Mouse (Mus musculus) ZHBTc4 (cell line): ENCODE results near the gene Stac.

Experiments
- DNase-seq: peaks from one replicate; pipeline ENCODE4 v3.0.0-alpha.2; 2011; ENCODE audit warnings: low read depth, low spot score

Stac gene

GRCm38 (mm10) chr9:111689680-111690483, at the start of gene Stac:
Stac (minus strand) TSS chr9:111690348.
- DNase-seq, result peak; percentile 45

DNA sequence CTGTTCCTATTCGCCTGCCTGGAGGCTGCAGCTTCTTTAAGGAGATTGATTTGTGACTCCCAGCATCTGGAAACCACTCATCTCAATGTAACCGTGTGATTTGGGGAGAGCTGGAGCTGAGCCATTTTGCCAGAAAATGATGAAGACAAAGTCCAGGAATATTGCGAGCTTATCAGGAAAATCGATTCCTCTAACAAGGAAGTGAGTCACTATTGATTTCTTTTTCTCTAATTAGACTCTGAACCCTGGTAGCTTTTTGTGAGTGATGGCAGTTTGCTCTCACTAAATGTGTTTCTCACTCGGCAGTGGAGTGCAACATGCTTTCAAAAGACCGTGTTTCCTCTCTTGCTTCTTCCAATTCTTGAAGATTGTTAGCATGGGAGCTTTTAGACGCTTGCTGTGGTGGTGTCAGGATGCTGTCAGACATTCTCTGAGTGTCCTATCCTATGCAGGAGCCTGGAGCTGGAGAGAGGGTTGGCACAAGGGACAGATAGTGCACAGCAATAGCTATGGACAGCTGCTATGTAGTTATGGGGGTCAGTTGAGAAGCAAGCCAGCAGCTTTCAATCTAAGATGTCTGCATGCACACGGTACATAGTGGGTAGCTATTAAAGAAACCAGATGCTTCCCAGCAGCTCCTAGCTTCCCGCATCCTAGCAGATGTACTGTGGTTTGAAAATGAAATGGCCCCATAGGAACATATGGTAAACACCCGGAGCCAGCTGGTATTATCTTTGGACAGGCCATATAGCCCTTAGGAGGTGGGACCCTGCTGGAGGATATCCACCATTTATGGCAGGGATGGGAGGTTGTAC, 49.5 kb upstream of the Stac start:
- no peak for DNase-seq

DNA sequence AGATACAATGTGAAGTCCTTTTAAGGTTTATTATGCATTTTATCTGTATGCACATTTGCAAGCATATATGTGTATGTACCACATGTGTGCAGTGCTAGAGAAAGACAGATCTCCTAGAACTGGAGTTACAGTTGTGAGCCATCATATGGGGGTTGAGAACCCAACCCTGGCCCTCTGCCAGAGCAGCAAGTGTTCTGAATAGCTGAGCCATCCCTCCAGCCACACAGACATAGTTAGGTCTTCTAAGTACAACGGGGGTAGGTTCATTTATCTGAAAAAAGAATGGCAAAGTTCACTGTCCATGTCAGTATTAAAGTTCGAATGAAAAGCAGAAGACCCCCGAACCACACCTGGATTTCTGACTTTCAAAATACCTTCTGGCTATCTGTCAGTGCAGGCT, 48.9 kb upstream of the Stac start:
- DNase-seq, result no peak

DNA sequence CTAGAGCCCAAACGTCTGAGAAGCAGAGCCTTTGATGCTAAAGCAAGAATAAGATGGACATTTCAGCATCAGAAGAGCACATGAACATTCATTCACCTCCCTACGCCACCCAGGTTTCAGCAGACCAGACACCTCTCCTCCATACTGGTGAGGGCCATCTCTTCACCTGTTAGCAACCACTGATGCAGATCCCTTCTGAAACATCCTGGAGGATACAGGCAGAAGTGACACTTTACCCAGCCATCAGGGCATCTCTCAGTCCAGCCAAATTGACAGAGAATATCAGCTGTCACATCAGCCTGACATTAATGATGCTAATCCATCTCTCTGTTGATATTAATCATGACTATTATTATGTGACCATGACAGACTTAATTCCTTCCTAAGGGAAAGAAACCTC, 47.6 kb upstream of the Stac start:
- DNase-seq, result no peak

DNA sequence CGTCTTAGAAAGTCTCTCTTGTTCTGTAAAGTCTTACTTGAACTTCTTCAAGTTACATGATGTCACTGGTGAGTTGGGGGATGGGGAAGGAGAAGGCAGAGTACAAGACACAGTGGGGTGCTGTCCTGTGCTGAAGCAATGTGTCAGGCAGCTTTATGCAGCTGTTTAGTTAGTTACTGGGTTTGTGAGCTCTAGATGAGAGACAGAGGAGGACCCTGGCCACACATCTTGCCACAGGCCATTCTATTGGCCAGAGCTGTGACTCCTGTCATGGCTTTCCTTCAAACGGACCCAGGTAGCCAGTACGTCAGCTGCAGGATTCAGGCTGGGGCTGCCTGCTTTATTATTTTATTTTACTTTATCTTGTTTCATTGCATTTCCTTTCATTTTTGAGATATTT, 45.8 kb upstream of the Stac start:
- peak; percentile 25 for DNase-seq

DNA sequence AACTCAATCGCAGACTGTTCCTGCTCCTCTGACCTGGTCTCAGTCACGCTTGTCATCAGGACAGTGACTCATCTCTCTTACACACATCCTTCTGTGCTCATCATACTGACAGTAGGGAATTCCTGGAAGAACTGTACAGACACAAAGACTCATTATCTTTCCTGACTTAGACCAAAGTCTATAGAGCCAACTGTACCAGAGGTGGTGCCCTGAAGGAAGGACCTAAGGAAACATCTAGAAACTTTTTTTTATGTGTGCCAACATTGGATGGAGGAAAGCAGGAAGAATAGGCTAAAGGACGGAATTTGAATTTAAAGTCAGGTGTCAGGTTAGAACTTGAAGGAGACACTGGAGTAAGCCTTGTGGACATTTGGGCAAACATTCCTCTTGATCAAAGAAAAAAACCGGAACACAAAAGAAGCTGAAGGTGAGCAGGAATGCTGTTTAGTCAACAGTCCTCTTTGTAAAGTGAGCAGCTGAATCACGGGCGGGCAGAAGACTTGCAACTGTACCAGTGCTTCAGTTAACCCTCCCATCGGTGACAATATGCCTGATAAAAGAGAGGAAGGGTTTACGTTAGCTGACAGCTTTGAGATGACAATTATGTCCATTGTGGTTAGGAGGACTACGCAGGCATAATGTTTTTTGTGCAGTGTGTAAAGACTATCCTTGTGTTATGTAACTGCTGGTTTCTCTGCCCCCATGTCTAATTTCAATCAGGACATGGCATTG, 42.0 kb upstream of the Stac start:
- DNase-seq, result peak; percentile 94

GRCm38 (mm10) chr9:111724981-111725593, 34.9 kb upstream of the Stac start:
- peak; percentile 70 for DNase-seq

GRCm38 (mm10) chr9:111714457-111714856, 24.3 kb upstream of the Stac start:
- no peak for DNase-seq

DNA sequence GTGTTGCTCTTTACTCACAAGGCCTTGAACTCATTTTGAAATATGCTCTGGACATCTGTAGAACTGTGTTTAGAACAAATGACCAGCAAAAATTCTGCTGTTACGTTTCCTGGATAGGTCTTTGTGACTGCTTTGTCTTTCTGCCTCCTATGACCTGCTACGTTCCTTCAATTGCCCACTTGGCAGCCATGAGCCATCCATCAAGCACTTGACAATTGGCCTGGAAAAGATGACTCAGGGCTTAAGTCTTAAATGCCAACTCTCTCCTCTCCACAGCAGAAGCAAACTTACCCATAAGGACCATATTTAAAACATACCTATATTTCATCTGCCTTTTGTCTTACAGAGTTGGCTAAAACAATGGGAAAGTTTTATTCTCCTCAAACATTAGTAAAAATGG, 10.0 kb upstream of the Stac start:
- DNase-seq, result no peak

GRCm38 (mm10) chr9:111690484-111690855, 322 bp upstream of the Stac start:
- DNase-seq, result no peak

- DNase-seq, result no peak
Measured at GRCm38 (mm10) chr9:111689146-111689545, 1.0 kb downstream of the Stac start.

GRCm38 (mm10) chr9:111684170-111684569, 6.0 kb downstream of the Stac start:
- no peak for DNase-seq

GRCm38 (mm10) chr9:111679516-111679915, 10.6 kb downstream of the Stac start:
- DNase-seq, result no peak

- DNase-seq, result no peak
Measured at GRCm38 (mm10) chr9:111669816-111670215, 20.3 kb downstream of the Stac start.

DNA sequence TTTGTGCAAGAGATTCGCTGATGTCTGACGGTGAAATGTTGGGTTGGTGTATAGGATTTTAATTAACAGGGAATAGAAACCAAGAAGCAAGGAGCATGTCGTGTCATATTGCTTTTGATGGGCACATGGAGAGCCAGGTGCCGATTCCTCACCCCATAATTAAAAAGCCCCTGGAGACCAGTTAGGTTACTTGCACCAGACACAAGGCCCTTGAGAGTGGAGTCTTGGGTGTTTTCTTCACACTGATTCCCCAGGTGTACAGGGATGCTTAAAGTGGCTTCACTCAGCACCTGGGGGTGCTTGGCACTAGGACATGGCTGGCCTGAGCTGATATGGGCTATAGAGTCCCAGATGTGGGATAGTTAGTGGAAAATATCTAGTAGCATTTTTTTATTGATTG, 35.1 kb downstream of the Stac start:
- DNase-seq, result no peak

- DNase-seq, result no peak
Measured at GRCm38 (mm10) chr9:111644228-111644627, 45.9 kb downstream of the Stac start.

- no peak for DNase-seq
Measured at GRCm38 (mm10) chr9:111643369-111643768, 46.8 kb downstream of the Stac start.

- peak; percentile 42 for DNase-seq
Measured at GRCm38 (mm10) chr9:111637641-111638040, 52.5 kb downstream of the Stac start.

DNA sequence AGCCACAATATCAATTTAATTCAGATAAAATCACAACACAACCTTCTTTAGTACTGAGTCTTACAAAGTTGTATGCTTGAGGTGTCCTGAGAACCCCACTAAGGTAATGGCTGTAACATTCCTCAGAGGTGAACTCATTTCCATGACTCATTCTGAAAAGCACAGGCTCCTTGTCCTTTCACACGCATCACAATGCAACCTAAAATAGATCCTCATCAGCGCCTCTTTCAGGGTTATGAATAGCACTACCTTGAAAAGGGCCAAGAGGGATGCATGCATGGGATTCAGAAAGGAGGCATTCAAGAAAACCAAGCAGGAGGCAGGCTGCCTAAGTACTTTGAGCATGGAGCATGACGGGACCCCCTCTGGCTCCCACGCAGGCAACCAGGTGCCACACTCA, 57.3 kb downstream of the Stac start:
- DNase-seq, result peak; percentile 60

DNA sequence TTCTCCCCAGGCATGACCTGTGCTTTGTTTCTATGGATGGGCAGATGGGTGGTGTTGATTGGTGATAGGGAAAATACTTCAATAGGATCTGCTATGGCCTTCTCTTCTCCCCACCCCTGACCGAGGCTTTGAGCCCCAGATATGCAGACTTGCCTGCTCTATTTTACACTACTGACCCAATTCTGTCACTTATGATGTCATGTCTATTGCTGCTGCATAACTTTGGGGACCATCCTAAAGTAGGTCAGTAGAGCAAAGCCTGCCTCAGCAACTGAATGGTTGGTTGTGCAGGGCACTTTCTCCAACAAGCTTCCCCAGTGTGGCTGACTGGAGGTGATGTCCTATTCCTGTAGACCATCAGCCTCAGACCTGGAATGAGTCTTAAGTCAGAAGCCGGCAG, 69.0 kb downstream of the Stac start:
- DNase-seq, result no peak

DNA sequence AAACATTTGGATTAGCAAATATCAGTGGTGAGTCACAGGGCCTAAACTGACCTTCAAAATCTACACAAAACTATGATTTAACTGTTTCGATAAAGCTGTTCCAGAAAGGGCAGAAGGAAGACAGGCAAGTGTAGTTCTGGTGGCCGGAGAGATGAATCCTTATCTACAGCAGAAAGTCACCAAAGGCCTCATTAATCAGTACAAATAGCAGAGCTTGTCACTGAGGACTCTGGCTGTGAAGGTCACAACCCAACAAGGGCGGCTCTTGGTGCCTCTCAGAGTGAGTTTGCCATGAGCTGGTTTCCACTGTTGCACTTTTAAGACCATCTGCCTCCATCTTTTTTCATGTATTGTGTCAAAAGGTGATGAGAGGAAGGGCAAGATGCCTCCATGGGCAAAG, 78.8 kb downstream of the Stac start:
- DNase-seq, result no peak

DNA sequence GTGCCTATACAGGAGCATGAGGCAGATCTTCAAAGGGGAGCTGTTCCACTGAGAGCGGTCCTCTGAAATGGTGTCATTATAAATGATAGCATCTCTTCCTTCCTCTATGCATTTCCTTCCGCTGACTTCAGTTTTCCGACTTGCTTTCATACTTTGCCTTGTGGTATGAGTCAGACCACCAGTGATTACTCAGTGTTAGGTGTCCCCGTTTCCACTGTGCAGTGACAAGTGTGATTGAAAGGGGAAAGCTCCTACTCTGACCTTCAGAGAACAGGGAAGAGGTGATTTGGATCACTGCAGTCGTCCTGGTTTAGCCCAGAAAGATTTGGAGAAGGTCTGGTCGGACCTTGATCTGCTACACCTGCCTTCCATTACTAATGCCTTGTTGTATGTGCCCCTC, 81.4 kb downstream of the Stac start:
- no peak for DNase-seq
